Mouse (Mus musculus) effector memory CD4-positive, alpha-beta T cell, adult 5 months (primary cell): ENCODE results near the gene Bbc3. TPM values are rescaled to one million over a fixed set of nuclear protein-coding genes. Genes with fewer than 3 reads are reported as not detected.

Experiments
- polyA plus RNA-seq: library from polyadenylated mRNA; unstranded; fragments of 100-300 nt; shearing (Covaris generic); gene quantifications from one replicate; pipeline ENCODE4 v1.2.1, GENCODE M21; 2017

Bbc3 gene
- polyA plus RNA-seq, result 47.2 TPM

GRCm38 (mm10) chr7:16308093-16308492 is at the start of gene Bbc3:
TSS of gene Bbc3 (plus strand) at chr7:16308393.

GRCm38 (mm10) chr7:16259110-16259590 is 49.0 kb upstream of the Bbc3 start, which contains the start of gene C5ar1:
TSS of gene C5ar1 (minus strand) at chr7:16259540.

GRCm38 (mm10) chr7:16273081-16273765 is 35.0 kb upstream of the Bbc3 start, which contains the start of gene Inafm1:
TSS of gene Inafm1 (minus strand) at chr7:16273617.

GRCm38 (mm10) chr7:16286026-16286961 is 21.9 kb upstream of the Bbc3 start, which contains the start of gene Ccdc9:
TSS of gene Ccdc9 (minus strand) at chr7:16286795.

Other genes starting within 250 kb of the Bbc3 start
- 0.09 TPM for gene Zfp541, start 246.6 kb upstream of the Bbc3 start, polyA plus RNA-seq
- 313 TPM for gene Napa, start 209.9 kb upstream of the Bbc3 start, polyA plus RNA-seq
- 22.3 TPM for gene Kptn, start 188.5 kb upstream of the Bbc3 start, polyA plus RNA-seq
- not detected for gene Slc8a2, start 178.6 kb upstream of the Bbc3 start, polyA plus RNA-seq
- gene Meis3, start 133.3 kb upstream of the Bbc3 start, polyA plus RNA-seq, result 46.1 TPM
- gene Dhx34, start 86.4 kb upstream of the Bbc3 start, polyA plus RNA-seq, result 19.8 TPM
- not detected for gene C5ar2, start 64.2 kb upstream of the Bbc3 start, polyA plus RNA-seq
- not detected for gene C5ar1, start 48.9 kb upstream of the Bbc3 start, polyA plus RNA-seq
- 2.5 TPM for gene Inafm1, start 34.8 kb upstream of the Bbc3 start, polyA plus RNA-seq
- 108 TPM for gene Ccdc9, start 21.6 kb upstream of the Bbc3 start, polyA plus RNA-seq
- 96.4 TPM for gene Sae1, start 79.4 kb downstream of the Bbc3 start, polyA plus RNA-seq
- gene Zc3h4, start 92.5 kb downstream of the Bbc3 start, polyA plus RNA-seq, result 17.3 TPM
- 69.4 TPM for gene Tmem160, start 144.4 kb downstream of the Bbc3 start, polyA plus RNA-seq
- not detected for gene Npas1, start 169.3 kb downstream of the Bbc3 start, polyA plus RNA-seq